Mouse (Mus musculus) lung, postnatal 0 days (tissue): ENCODE results near the gene Cyth1. TPM values are rescaled to one million over a fixed set of nuclear protein-coding genes. Genes with fewer than 3 reads are reported as not detected.

Experiments
- ATAC-seq: fragments of 200-750 bp; cut with Nextera tagmentation; 2 replicates; pipeline ENCODE4 v1.8.0; 2017; ENCODE audit warnings: moderate library complexity
- DNase-seq: peaks from one replicate; pipeline ENCODE4 v3.0.0-alpha.2; 2016; ENCODE audit warnings: low spot score
- H3K27ac ChIP-seq: fragments of 300-500 bp; sonication (generic); 2 replicates; pipeline ENCODE4 v1.5.1; 2014; ENCODE audit warnings: antibody characterized with exemption, mild to moderate bottlenecking, low read length, mixed read lengths
- H3K27me3 ChIP-seq: fragments of 300-500 bp; sonication (generic); replicated peaks from 2 replicates; pipeline ENCODE4 v1.6.1; 2014; ENCODE audit warnings: low read length, mixed read lengths; ENCODE audit not compliant: insufficient read depth
- H3K36me3 ChIP-seq: fragments of 300-500 bp; sonication (generic); 2 replicates; pipeline ENCODE4 v1.6.1; 2014; ENCODE audit warnings: low read length, mixed read lengths; ENCODE audit not compliant: insufficient read depth
- H3K4me1 ChIP-seq: fragments of 300-500 bp; sonication (generic); 2 replicates; pipeline ENCODE4 v1.6.1; 2014; ENCODE audit warnings: antibody characterized with exemption, low read depth, low read length, mixed read lengths; ENCODE audit not compliant: insufficient read depth
- H3K4me2 ChIP-seq: fragments of 300-500 bp; sonication (generic); replicated peaks from 2 replicates; pipeline ENCODE4 v1.6.1; 2014; ENCODE audit warnings: low read depth, mild to moderate bottlenecking, low read length, moderate library complexity, mixed read lengths
- H3K4me3 ChIP-seq: fragments of 300-500 bp; sonication (generic); 2 replicates; pipeline ENCODE4 v1.5.1; 2014; ENCODE audit warnings: low read depth, low read length
- H3K9ac ChIP-seq: fragments of 300-500 bp; sonication (generic); replicated peaks from 2 replicates; pipeline ENCODE4 v1.6.1; 2014; ENCODE audit warnings: low read depth, mild to moderate bottlenecking
- H3K9me3 ChIP-seq: fragments of 300-500 bp; sonication (generic); 2 replicates; pipeline ENCODE4 v1.6.1; 2016; ENCODE audit warnings: low read length, mixed read lengths
- CTCF ChIP-seq: IDR thresholded peaks from 2 replicates; pipeline ENCODE4 v1.5.1; 2016; ENCODE audit warnings: antibody characterized with exemption, mild to moderate bottlenecking
- EP300 ChIP-seq: IDR thresholded peaks from 2 replicates; pipeline ENCODE4 v1.6.1; 2016; ENCODE audit warnings: antibody characterized with exemption, mild to moderate bottlenecking, control low read depth
- WGBS: fragments of 180-500 bp; shearing (Covaris S2); extraction: QIAGEN DNeasy Blood & Tissue Kit; methylation state at CpG from one replicate; pipeline ENCODE4 v1.1.7; 2014; 5-methylcytosine and 5-hydroxymethylcytosine counted together
- polyA plus RNA-seq: library from polyadenylated mRNA; unstranded; fragments of >200 nt; fragmentation: Nextera tagmentation; extraction: Ambion mirVana; gene quantifications from 2 replicates; pipeline ENCODE4 v1.2.1, GENCODE M21; 2015

Gene Cyth1
- polyA plus RNA-seq, 1 experiment from 2014 or later: 19.5 TPM

DNA sequence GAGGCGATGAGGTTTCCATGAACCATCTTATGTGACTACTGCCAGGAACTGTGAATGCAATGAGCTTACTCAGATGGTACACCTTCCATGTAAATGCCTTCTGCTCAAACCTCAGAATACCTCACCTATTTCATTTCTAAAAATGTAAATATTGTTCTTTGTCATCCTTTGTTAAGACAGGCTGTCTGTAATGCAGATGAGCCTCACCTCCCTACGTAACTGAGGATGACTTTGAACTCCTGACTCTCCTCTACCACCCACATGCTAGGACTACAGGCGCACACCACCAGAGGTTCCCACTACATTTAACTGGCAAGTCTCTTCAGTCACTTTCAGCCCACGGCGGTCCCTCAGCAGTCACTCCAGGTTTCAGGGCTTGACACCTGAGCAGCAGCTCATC, 25.5 kb downstream of the Cyth1 start:
- H3K4me1 ChIP-seq: no peaks in the 10 kb centered on the region; the same call in 1 of the 2 replicates
- no peak overlapping the region for H3K4me3 ChIP-seq
- no peak for ATAC-seq
- TF ChIP-seq CTCF: no peak
- TF ChIP-seq EP300: no peak
- WGBS: 74% methylated on average over 5 of the region's 5 CpGs
- no peak overlapping the region for H3K9ac ChIP-seq
- no peaks in the 10 kb centered on the region for H3K9me3 ChIP-seq
- no peaks in the 10 kb centered on the region for H3K36me3 ChIP-seq
- DNase-seq: no peak
- no peak overlapping the region for H3K4me2 ChIP-seq
- no peak overlapping the region for H3K27ac ChIP-seq
- H3K27me3 ChIP-seq: no peaks in the 10 kb centered on the region

DNA sequence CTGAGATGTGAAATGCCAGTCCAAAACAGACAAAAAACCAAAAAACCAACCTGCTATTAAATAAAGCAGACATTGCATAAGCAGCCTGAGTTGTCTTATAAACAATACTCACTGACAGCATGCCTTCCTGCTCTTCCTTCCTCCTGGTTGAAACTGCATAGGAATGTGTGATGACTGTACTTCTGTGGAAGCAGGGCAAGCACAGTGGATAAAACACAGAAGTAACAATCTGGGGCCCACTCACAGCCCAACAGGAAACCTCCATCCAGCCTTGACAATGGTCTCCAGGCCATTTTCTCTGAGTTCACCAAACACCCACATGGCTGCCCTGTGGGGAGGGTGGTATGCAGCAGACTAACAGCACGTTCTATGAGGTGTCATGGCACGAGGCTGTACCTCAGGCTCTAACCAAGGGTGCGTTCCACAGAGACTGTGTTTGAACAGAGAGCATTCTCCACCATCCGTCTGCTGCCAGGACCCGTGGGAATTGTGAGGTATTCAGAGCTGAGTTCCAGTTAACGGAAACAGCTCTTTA, 26.0 kb downstream of the Cyth1 start:
- Histone ChIP-seq H3K9me3 (no peaks in the 10 kb centered on the region), H3K27me3 (no peaks in the 10 kb centered on the region), H3K9ac (no peak overlapping the region), H3K4me1 (no peaks in the 10 kb centered on the region; the same call in 1 of the 2 replicates), H3K4me3 (no peak overlapping the region), H3K4me2 (no peak overlapping the region), H3K36me3 (no peaks in the 10 kb centered on the region), H3K27ac (no peak overlapping the region)
- DNase-seq: peak; percentile 37
- no peak for TF ChIP-seq CTCF
- TF ChIP-seq EP300: 0 out of 2 replicates have a peak, but pooled peaks have one; percentile 11
- peak; percentile 33 for ATAC-seq
- WGBS: 35% methylated on average over 6 of the region's 6 CpGs

DNA sequence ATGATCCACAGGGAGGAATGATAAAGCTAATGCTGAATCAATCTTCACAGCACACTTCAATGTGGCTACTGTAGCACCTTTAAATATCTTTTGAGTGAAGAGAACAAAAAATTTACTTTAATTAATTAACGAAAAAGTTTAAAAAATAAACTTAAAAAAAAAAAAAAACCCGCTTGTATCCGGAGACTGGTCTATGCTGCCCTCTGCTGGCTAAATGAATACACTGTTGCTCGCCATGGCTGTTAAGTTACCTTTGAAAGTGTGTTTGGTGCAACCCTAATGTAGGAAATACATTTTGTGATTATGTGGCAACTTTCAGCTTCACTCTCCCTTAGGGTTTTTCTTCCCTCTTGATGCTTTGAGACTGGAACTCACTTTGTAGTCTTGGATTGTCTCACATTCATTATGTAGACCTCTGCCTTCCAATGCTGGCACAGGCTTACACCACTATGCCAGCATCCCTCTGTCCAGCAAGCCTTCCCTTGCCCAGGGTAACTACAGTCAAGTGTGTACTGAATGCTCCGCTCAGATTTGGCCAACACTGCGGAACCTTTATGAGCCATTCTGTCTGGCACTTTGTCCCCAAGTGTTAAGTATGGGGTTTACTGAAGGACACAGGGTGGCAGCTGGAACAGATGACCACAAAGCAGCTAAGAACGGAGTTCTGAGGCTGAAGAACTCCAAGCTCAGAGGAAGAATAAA, 27.7 kb downstream of the Cyth1 start:
- peak; percentile 80 for DNase-seq
- WGBS: 28% methylated on average over 7 of the region's 7 CpGs
- no peak overlapping the region for H3K4me2 ChIP-seq

DNA sequence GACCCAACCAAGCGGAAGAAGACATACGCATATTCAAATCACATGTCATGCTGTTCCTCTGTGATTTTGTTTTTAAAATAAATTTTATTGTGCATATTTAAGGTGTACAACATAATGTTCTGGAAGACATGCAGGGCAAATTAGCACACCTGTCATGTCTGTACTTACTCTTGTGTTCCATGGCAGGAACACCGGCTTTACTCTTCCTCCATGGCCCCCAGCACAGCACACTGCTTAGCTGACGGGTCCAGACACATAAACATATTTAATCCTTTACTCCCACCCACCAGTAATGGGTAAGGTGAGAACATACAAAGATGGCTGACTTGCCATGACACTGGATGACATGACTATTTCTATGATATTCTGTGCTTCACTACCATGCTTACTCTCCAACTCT, 29.3 kb downstream of the Cyth1 start:
- H3K27ac ChIP-seq: no peak overlapping the region
- ATAC-seq (no peak), DNase-seq (no peak)
- no peaks in the 10 kb centered on the region for H3K9me3 ChIP-seq
- H3K4me1 ChIP-seq: peaks cover 8% of the 10 kb centered on the region; the same call in 1 of the 2 replicates
- WGBS: 94% methylated on average over 4 of the region's 4 CpGs
- no peak overlapping the region for H3K4me3 ChIP-seq
- H3K9ac ChIP-seq: no peak overlapping the region
- TF ChIP-seq EP300 (no peak), CTCF (no peak)
- no peak overlapping the region for H3K4me2 ChIP-seq
- H3K36me3 ChIP-seq: no peaks in the 10 kb centered on the region
- no peaks in the 10 kb centered on the region for H3K27me3 ChIP-seq

More for the DNA sequence above, 27.7 kb downstream of the Cyth1 start:
- H3K4me1 ChIP-seq: peaks cover 7% of the 10 kb centered on the region; the same call in 1 of the 2 replicates
- TF ChIP-seq CTCF (peak; percentile 84), EP300 (peak; percentile 27; the same call in 1 of the 2 replicates)
- ATAC-seq: no peak
- H3K27me3 ChIP-seq: no peaks in the 10 kb centered on the region
- no peaks in the 10 kb centered on the region for H3K9me3 ChIP-seq
- no peak overlapping the region for H3K27ac ChIP-seq
- no peaks in the 10 kb centered on the region for H3K36me3 ChIP-seq
- no peak overlapping the region for H3K9ac ChIP-seq
- H3K4me3 ChIP-seq: no peak overlapping the region

DNA sequence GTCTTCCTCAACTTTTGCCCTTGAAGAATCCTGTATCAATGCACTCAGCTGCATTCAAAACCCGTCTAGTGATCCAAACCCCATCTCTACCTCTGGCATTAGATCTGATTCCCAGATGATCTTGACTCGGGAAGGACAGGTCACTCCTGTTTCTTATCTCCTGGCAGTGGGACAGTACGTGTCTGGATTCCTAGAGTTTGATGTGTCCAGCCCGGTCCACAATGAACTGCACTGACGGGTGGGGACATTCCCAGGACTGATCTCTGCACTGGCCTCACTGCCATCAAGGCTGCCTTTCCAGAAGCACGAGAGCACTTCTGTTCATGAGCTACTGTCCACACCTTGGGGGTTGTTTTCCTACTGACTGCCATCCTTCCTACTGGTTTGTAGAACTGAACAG, 31.9 kb downstream of the Cyth1 start:
- TF ChIP-seq EP300 (no peak), CTCF (no peak)
- ATAC-seq (no peak), DNase-seq (no peak)
- no peaks in the 10 kb centered on the region for H3K27me3 ChIP-seq
- peaks cover 16% of the 10 kb centered on the region for H3K4me1 ChIP-seq
- no peak overlapping the region for H3K4me3 ChIP-seq
- no peaks in the 10 kb centered on the region for H3K9me3 ChIP-seq
- no peaks in the 10 kb centered on the region for H3K36me3 ChIP-seq
- H3K27ac ChIP-seq: no peak overlapping the region
- H3K4me2 ChIP-seq: no peak overlapping the region
- H3K9ac ChIP-seq: no peak overlapping the region
- WGBS: 60% methylated on average over 6 of the region's 6 CpGs

DNA sequence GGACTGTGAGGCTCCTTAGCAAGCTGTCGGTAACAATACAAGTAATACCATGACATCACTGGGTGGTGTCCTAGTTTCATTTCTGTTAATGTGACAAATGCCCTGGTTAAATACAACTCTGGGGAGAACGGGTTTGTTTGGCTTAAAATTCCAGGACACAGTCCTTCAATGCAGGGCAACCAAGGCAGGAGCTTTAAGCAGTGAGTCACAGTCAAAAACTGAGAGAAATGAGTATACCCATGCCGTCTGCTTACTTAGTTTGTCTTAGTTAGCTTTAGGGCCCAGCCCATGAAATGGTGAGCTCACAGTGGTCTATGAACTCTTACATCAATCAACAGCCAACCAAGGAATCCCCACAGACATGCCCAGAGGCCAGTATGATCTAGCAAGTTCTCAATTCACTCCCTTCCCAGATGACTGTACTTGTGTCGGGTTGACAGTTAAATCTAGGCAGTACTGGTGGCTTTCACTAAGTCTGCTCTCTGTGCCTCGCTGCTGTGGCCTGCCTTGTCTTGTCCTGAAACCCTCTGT, 32.4 kb downstream of the Cyth1 start:
- peak; percentile 71 for DNase-seq
- TF ChIP-seq EP300: peak; percentile 19; the same call in 1 of the 2 replicates
- TF ChIP-seq CTCF: no peak
- H3K27me3 ChIP-seq: no peaks in the 10 kb centered on the region
- H3K36me3 ChIP-seq: no peaks in the 10 kb centered on the region
- no peaks in the 10 kb centered on the region for H3K9me3 ChIP-seq
- no peak overlapping the region for H3K4me3 ChIP-seq
- WGBS: 48% methylated on average over 5 of the region's 5 CpGs
- peaks cover 16% of the 10 kb centered on the region for H3K4me1 ChIP-seq
- peak; percentile 49 for ATAC-seq
- H3K4me2 ChIP-seq: no peak overlapping the region
- H3K27ac ChIP-seq: no peak overlapping the region
- H3K9ac ChIP-seq: no peak overlapping the region
